Mouse (Mus musculus): ENCODE data around the gene Theg. TPM values are rescaled to one million over a fixed set of nuclear protein-coding genes. Genes with fewer than 3 reads are reported as not detected.

Theg gene
- polyA plus RNA-seq, 1 experiment from 2014 or later, result not detected

- Histone ChIP-seq H3K27me3 (ENCODE audit: insufficient read depth, low read length) (no peaks in the 10 kb centered on the region), H3K36me3 (ENCODE audit: insufficient read depth) (no peaks in the 10 kb centered on the region), H3K4me3 (ENCODE audit: low read depth, low read length) (no peak overlapping the region), H3K27ac (ENCODE audit: low read depth) (no peak overlapping the region), H3K4me2 (no peak overlapping the region), H3K4me1 (ENCODE audit: insufficient read depth) (no peaks in the 10 kb centered on the region), H3K9ac (no peak overlapping the region), H3K9me3 (ENCODE audit: low read depth, low read length) (no peaks in the 10 kb centered on the region)
- WGBS, result 59% methylated on average over 12 of the region's 12 CpGs
- DNase-seq (no peak), ATAC-seq (ENCODE audit: insufficient read depth) (no peak)
- no peak for TF ChIP-seq CTCF (IDR thresholded peaks at IDR 0.05; ENCODE audit: low read depth)
These were observed 36.8 kb upstream of the Theg start for GRCm38 (mm10) chr10:79623950-79624349.

GRCm38 (mm10) chr10:79616376-79616775 is 29.2 kb upstream of the Theg start:
- no peak for TF ChIP-seq CTCF (IDR thresholded peaks at IDR 0.05; ENCODE audit: low read depth)
- Histone ChIP-seq H3K4me3 (ENCODE audit: low read depth, low read length) (no peak overlapping the region), H3K27me3 (ENCODE audit: insufficient read depth, low read length) (peaks cover 23% of the 10 kb centered on the region), H3K36me3 (ENCODE audit: insufficient read depth) (no peaks in the 10 kb centered on the region), H3K4me1 (ENCODE audit: insufficient read depth) (no peaks in the 10 kb centered on the region; the same call in 1 of the 2 replicates), H3K9ac (no peak overlapping the region), H3K27ac (ENCODE audit: low read depth) (no peak overlapping the region), H3K4me2 (no peak overlapping the region), H3K9me3 (ENCODE audit: low read depth, low read length) (no peaks in the 10 kb centered on the region)
- no peak for DNase-seq
- ATAC-seq (ENCODE audit: insufficient read depth), result no peak
- 87% methylated on average over 5 of the region's 5 CpGs for WGBS

- Histone ChIP-seq H3K4me2 (no peak overlapping the region), H3K4me1 (ENCODE audit: insufficient read depth) (no peaks in the 10 kb centered on the region; the same call in 1 of the 2 replicates), H3K27me3 (ENCODE audit: insufficient read depth, low read length) (peaks cover 25% of the 10 kb centered on the region), H3K27ac (ENCODE audit: low read depth) (no peak overlapping the region), H3K4me3 (ENCODE audit: low read depth, low read length) (no peak overlapping the region), H3K9ac (no peak overlapping the region), H3K9me3 (ENCODE audit: low read depth, low read length) (no peaks in the 10 kb centered on the region), H3K36me3 (ENCODE audit: insufficient read depth) (no peaks in the 10 kb centered on the region)
- TF ChIP-seq CTCF (IDR thresholded peaks at IDR 0.05; ENCODE audit: low read depth), result no peak
- 12% methylated on average over 8 of the region's 8 CpGs for WGBS
- ATAC-seq (ENCODE audit: insufficient read depth) (no peak), DNase-seq (no peak)
These were observed 28.7 kb upstream of the Theg start for GRCm38 (mm10) chr10:79615860-79616259.

- H3K27ac ChIP-seq (ENCODE audit: low read depth), result no peak overlapping the region
- WGBS, result 69% methylated on average over 1 of the region's 1 CpGs
- no peak overlapping the region for H3K9ac ChIP-seq
- peaks cover 25% of the 10 kb centered on the region for H3K27me3 ChIP-seq (ENCODE audit: insufficient read depth, low read length)
- no peaks in the 10 kb centered on the region for H3K36me3 ChIP-seq (ENCODE audit: insufficient read depth)
- H3K4me1 ChIP-seq (ENCODE audit: insufficient read depth), result no peaks in the 10 kb centered on the region; the same call in 1 of the 2 replicates
- DNase-seq (no peak), ATAC-seq (ENCODE audit: insufficient read depth) (peak; percentile 59; the same call in 1 of the 2 replicates)
- H3K9me3 ChIP-seq (ENCODE audit: low read depth, low read length), result no peaks in the 10 kb centered on the region
- peak overlapping the region; percentile 94 for H3K4me2 ChIP-seq
- no peak for TF ChIP-seq CTCF (IDR thresholded peaks at IDR 0.05; ENCODE audit: low read depth)
- no peak overlapping the region for H3K4me3 ChIP-seq (ENCODE audit: low read depth, low read length)
These were observed 27.1 kb upstream of the Theg start for GRCm38 (mm10) chr10:79614305-79614643.

GRCm38 (mm10) chr10:79613578-79614304 is 26.6 kb upstream of the Theg start, which contains the start of gene C2cd4c:
TSS of gene C2cd4c (minus strand) at chr10:79614025.
- Histone ChIP-seq H3K36me3 (ENCODE audit: insufficient read depth) (no peaks in the 10 kb centered on the region), H3K27me3 (ENCODE audit: insufficient read depth, low read length) (peaks cover 25% of the 10 kb centered on the region), H3K4me3 (ENCODE audit: low read depth, low read length) (peak within 1 kb of the TSS; percentile 52), H3K9me3 (ENCODE audit: low read depth, low read length) (no peaks in the 10 kb centered on the region), H3K27ac (ENCODE audit: low read depth) (no peak within 1 kb of the TSS), H3K9ac (peak within 1 kb of the TSS; percentile 51), H3K4me1 (ENCODE audit: insufficient read depth) (no peaks in the 10 kb centered on the region; the same call in 1 of the 2 replicates), H3K4me2 (peak within 1 kb of the TSS; percentile 94)
- peak; percentile 83 for ATAC-seq (ENCODE audit: insufficient read depth)
- WGBS, result under 1% methylated on average over 60 of the region's 60 CpGs
- no peak for TF ChIP-seq CTCF (IDR thresholded peaks at IDR 0.05; ENCODE audit: low read depth)
- peak; percentile 84 for DNase-seq

GRCm38 (mm10) chr10:79612192-79613135 is 25.3 kb upstream of the Theg start:
- Histone ChIP-seq H3K9ac (no peak overlapping the region), H3K9me3 (ENCODE audit: low read depth, low read length) (no peaks in the 10 kb centered on the region), H3K36me3 (ENCODE audit: insufficient read depth) (no peaks in the 10 kb centered on the region), H3K27me3 (ENCODE audit: insufficient read depth, low read length) (peaks cover 25% of the 10 kb centered on the region), H3K4me2 (peak overlapping the region; percentile 42), H3K27ac (ENCODE audit: low read depth) (no peak overlapping the region), H3K4me3 (ENCODE audit: low read depth, low read length) (peak overlapping the region; percentile 10; the same call in 1 of the 2 replicates), H3K4me1 (ENCODE audit: insufficient read depth) (no peaks in the 10 kb centered on the region; the same call in 1 of the 2 replicates)
- DNase-seq (peak; percentile 57), ATAC-seq (ENCODE audit: insufficient read depth) (peak; percentile 37; the same call in 1 of the 2 replicates)
- TF ChIP-seq CTCF (IDR thresholded peaks at IDR 0.05; ENCODE audit: low read depth), result peak; percentile 60
- WGBS, result 10% methylated on average over 51 of the region's 51 CpGs

- no peak overlapping the region for H3K4me2 ChIP-seq
- no peaks in the 10 kb centered on the region for H3K36me3 ChIP-seq (ENCODE audit: insufficient read depth)
- no peaks in the 10 kb centered on the region; the same call in 1 of the 2 replicates for H3K4me1 ChIP-seq (ENCODE audit: insufficient read depth)
- TF ChIP-seq CTCF (IDR thresholded peaks at IDR 0.05; ENCODE audit: low read depth), result no peak
- peaks cover 25% of the 10 kb centered on the region for H3K27me3 ChIP-seq (ENCODE audit: insufficient read depth, low read length)
- no peaks in the 10 kb centered on the region for H3K9me3 ChIP-seq (ENCODE audit: low read depth, low read length)
- ATAC-seq (ENCODE audit: insufficient read depth), result no peak
- H3K4me3 ChIP-seq (ENCODE audit: low read depth, low read length), result no peak overlapping the region
- H3K9ac ChIP-seq, result no peak overlapping the region
- 22% methylated on average over 5 of the region's 5 CpGs for WGBS
- H3K27ac ChIP-seq (ENCODE audit: low read depth), result no peak overlapping the region
- DNase-seq, result no peak
These were observed 24.2 kb upstream of the Theg start for GRCm38 (mm10) chr10:79611296-79611695.

All from lung, embryonic 14.5 days (tissue).